Mouse (Mus musculus) kidney, embryonic 16.5 days (tissue): Measurements from ENCODE around the gene Rhog. TPM values are rescaled to one million over a fixed set of nuclear protein-coding genes. Genes with fewer than 3 reads are reported as not detected.

Experiments
- ATAC-seq: fragments of 200-750 bp; cut with Nextera tagmentation; 2 replicates; pipeline ENCODE4 v1.8.0; 2017; ENCODE audit warnings: moderate TSS enrichment; ENCODE audit not compliant: low FRiP score, low TSS enrichment
- H3K27ac ChIP-seq: fragments of 300-500 bp; sonication (generic); 2 replicates; pipeline ENCODE4 v1.5.1; 2014; ENCODE audit warnings: low read length
- H3K27me3 ChIP-seq: fragments of 300-500 bp; sonication (generic); 2 replicates; pipeline ENCODE4 v1.6.1; 2014; ENCODE audit warnings: low read length, control low read depth, mixed read lengths; ENCODE audit not compliant: insufficient read depth
- H3K36me3 ChIP-seq: fragments of 300-500 bp; sonication (generic); 2 replicates; pipeline ENCODE4 v1.6.1; 2014; ENCODE audit warnings: low read length, control low read depth, mixed read lengths; ENCODE audit not compliant: insufficient read depth
- H3K4me1 ChIP-seq: fragments of 300-500 bp; sonication (generic); 2 replicates; pipeline ENCODE4 v1.6.1; 2014; ENCODE audit warnings: low read length, control low read depth, mixed read lengths; ENCODE audit not compliant: insufficient read depth
- H3K4me2 ChIP-seq: fragments of 300-500 bp; sonication (generic); replicated peaks from 2 replicates; pipeline ENCODE4 v1.6.1; 2014; ENCODE audit warnings: low read depth, low read length
- H3K4me3 ChIP-seq: fragments of 300-500 bp; sonication (generic); 2 replicates; pipeline ENCODE4 v1.5.1; 2014; ENCODE audit warnings: mild to moderate bottlenecking, low read length
- H3K9ac ChIP-seq: fragments of 300-500 bp; sonication (generic); replicated peaks from 2 replicates; pipeline ENCODE4 v1.6.1; 2014; ENCODE audit warnings: low read length
- H3K9me3 ChIP-seq: fragments of 300-500 bp; sonication (generic); 2 replicates; pipeline ENCODE4 v1.6.1; 2016; ENCODE audit warnings: low read length, control low read depth
- WGBS: fragments of 180-500 bp; shearing (Covaris S2); extraction: QIAGEN DNeasy Blood & Tissue Kit; methylation state at CpG from one replicate; pipeline ENCODE4 v1.1.7; 2014; 5-methylcytosine and 5-hydroxymethylcytosine counted together
- polyA plus RNA-seq: library from polyadenylated mRNA; unstranded; fragments of >200 nt; fragmentation: Nextera tagmentation; extraction: Ambion mirVana; gene quantifications from 2 replicates; pipeline ENCODE4 v1.2.1, GENCODE M21; 2015

Gene Rhog
- polyA plus RNA-seq, 1 experiment from 2014 or later = 61.2 TPM

DNA sequence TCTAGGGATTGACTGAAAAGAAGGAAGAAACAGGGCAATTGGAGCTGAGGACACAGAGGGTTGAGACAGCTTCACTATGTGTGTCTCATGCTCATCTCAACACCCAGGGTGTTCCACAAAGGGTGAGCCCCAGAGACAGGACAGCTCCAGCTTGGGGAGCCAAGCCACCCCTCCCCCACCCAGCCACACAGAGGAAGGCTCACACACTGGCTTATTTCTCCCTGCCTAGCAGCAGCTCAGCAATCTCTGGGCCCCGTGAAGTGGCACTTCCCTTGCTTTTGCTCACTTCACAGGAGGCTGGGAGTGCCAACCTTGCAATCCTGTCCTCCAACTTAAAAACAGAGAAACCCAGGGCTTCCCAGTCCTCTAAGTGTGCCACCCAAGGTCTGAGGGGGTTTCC, 10.1 kb downstream of the Rhog start:
- Histone ChIP-seq H3K36me3 (peaks cover 6% of the 10 kb centered on the region), H3K4me2 (no peak overlapping the region), H3K4me3 (no peak overlapping the region), H3K27ac (peak overlapping the region; percentile 3; the same call in 1 of the 2 replicates), H3K4me1 (peaks cover 47% of the 10 kb centered on the region), H3K9me3 (no peaks in the 10 kb centered on the region), H3K9ac (peak overlapping the region; percentile 35), H3K27me3 (no peaks in the 10 kb centered on the region)
- WGBS = 5% methylated on average over 1 of the region's 1 CpGs
- no peak for ATAC-seq

GRCm38 (mm10) chr7:102244782-102245535, 10.9 kb downstream of the Rhog start:
- no peak for ATAC-seq
- peaks cover 14% of the 10 kb centered on the region for H3K36me3 ChIP-seq
- peak overlapping the region; percentile 22; the same call in 1 of the 2 replicates for H3K27ac ChIP-seq
- H3K9ac ChIP-seq = no peak overlapping the region
- H3K4me3 ChIP-seq = no peak overlapping the region
- WGBS = 85% methylated on average over 3 of the region's 3 CpGs
- peaks cover 47% of the 10 kb centered on the region for H3K4me1 ChIP-seq
- no peak overlapping the region for H3K4me2 ChIP-seq
- no peaks in the 10 kb centered on the region for H3K9me3 ChIP-seq
- H3K27me3 ChIP-seq = no peaks in the 10 kb centered on the region

GRCm38 (mm10) chr7:102243870-102244269, 12.0 kb downstream of the Rhog start:
- H3K4me1 ChIP-seq = peaks cover 41% of the 10 kb centered on the region
- 81% methylated on average over 2 of the region's 2 CpGs for WGBS
- ATAC-seq = no peak
- H3K9ac ChIP-seq = no peak overlapping the region
- H3K27me3 ChIP-seq = no peaks in the 10 kb centered on the region
- H3K27ac ChIP-seq = no peak overlapping the region
- no peak overlapping the region for H3K4me3 ChIP-seq
- no peak overlapping the region for H3K4me2 ChIP-seq
- peaks cover 24% of the 10 kb centered on the region for H3K36me3 ChIP-seq
- H3K9me3 ChIP-seq = no peaks in the 10 kb centered on the region

DNA sequence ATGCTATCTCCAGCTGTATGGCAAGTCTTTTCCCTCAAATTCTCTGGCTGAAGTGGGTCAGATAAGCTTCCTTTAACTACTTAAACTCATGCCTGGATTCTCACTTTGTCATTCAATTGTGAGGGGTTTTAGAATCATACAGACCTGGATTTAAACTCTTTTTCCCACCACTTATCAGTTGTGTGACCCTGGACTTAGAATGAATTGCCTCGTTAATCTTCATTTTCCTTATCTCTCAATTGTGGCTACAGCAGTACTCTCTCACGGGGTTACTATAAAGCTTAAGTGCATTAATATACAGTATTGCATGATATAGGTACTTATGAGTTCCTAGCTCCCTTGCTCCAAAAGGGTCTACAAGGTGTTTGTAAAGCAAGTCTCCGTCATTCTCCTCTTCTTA, 12.9 kb downstream of the Rhog start:
- Histone ChIP-seq H3K4me3 (no peak overlapping the region), H3K4me2 (no peak overlapping the region), H3K4me1 (peaks cover 32% of the 10 kb centered on the region), H3K36me3 (peaks cover 32% of the 10 kb centered on the region), H3K9me3 (no peaks in the 10 kb centered on the region), H3K9ac (no peak overlapping the region), H3K27me3 (no peaks in the 10 kb centered on the region), H3K27ac (no peak overlapping the region)
- 81% methylated on average over 3 of the region's 3 CpGs for WGBS
- no peak for ATAC-seq

- Histone ChIP-seq H3K36me3 (peaks cover 38% of the 10 kb centered on the region), H3K4me2 (no peak overlapping the region), H3K27ac (no peak overlapping the region), H3K9ac (no peak overlapping the region), H3K4me3 (no peak overlapping the region), H3K9me3 (no peaks in the 10 kb centered on the region), H3K27me3 (no peaks in the 10 kb centered on the region), H3K4me1 (peaks cover 26% of the 10 kb centered on the region)
- no peak for ATAC-seq
- WGBS = 86% methylated on average over 5 of the region's 5 CpGs
Observed at GRCm38 (mm10) chr7:102242371-102242770, 13.5 kb downstream of the Rhog start.

DNA sequence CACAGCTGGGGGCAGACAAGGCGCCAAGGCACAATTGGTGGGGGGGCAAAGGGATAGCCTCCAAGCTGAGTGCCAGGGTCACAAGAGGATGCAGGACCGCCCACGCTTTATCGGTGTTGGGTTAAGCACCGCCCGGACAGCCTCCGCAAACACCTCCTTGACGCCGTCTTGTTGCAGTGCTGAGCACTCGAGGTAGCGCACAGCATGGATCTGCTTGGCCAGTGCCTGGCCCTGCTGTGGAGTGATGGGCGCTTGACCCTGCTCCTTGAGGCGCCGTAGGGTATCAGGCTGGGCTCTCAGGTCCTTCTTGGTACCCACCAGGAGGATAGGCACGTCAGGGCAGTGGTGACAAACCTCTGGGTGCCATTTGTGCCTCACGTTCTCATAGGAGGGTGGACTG, 16.3 kb downstream of the Rhog start:
- no peaks in the 10 kb centered on the region for H3K4me1 ChIP-seq
- no peak overlapping the region for H3K9ac ChIP-seq
- no peak overlapping the region for H3K4me2 ChIP-seq
- ATAC-seq = 0 out of 2 replicates have a peak, but pooled peaks have one; percentile 32
- no peaks in the 10 kb centered on the region for H3K9me3 ChIP-seq
- H3K27ac ChIP-seq = no peak overlapping the region
- 93% methylated on average over 16 of the region's 16 CpGs for WGBS
- peaks cover 47% of the 10 kb centered on the region for H3K36me3 ChIP-seq
- no peak overlapping the region for H3K4me3 ChIP-seq
- H3K27me3 ChIP-seq = no peaks in the 10 kb centered on the region

- Histone ChIP-seq H3K27ac (no peak overlapping the region), H3K4me3 (no peak overlapping the region), H3K9ac (no peak overlapping the region), H3K4me1 (no peaks in the 10 kb centered on the region), H3K4me2 (no peak overlapping the region), H3K27me3 (no peaks in the 10 kb centered on the region), H3K36me3 (peaks cover 47% of the 10 kb centered on the region), H3K9me3 (no peaks in the 10 kb centered on the region)
- WGBS = 87% methylated on average over 8 of the region's 8 CpGs
- ATAC-seq = no peak
Observed at GRCm38 (mm10) chr7:102238686-102239286, 17.1 kb downstream of the Rhog start.

DNA sequence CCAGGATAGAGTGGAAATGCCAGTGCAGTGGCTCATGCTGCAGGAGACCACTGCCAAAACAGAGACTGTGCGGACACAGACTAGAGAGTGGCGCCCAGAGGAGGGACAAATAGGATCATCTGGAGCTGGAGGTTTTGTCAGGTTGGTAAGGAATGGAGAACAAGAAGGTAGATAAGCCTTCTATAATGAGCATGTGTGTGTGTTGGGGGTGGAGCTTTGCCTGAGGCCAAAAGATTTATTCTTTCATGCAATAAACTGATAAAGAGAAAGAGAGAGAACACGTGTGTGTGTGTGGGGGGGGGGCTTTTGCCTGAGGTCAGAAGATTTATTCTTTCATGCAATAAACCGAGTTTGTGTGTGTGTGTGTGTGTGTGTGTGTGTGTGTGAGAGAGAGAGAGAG, 22.8 kb downstream of the Rhog start:
- no peak overlapping the region for H3K4me3 ChIP-seq
- peaks cover 21% of the 10 kb centered on the region for H3K36me3 ChIP-seq
- H3K27ac ChIP-seq = no peak overlapping the region
- ATAC-seq = no peak
- no peak overlapping the region for H3K4me2 ChIP-seq
- H3K9me3 ChIP-seq = no peaks in the 10 kb centered on the region
- no peak overlapping the region for H3K9ac ChIP-seq
- H3K27me3 ChIP-seq = no peaks in the 10 kb centered on the region
- no peaks in the 10 kb centered on the region for H3K4me1 ChIP-seq
- WGBS = 67% methylated on average over 4 of the region's 4 CpGs

GRCm38 (mm10) chr7:102229814-102230213, 26.0 kb downstream of the Rhog start:
- ATAC-seq = no peak
- H3K4me3 ChIP-seq = no peak overlapping the region
- 78% methylated on average over 6 of the region's 6 CpGs for WGBS
- no peak overlapping the region for H3K27ac ChIP-seq
- 0 out of 2 replicates have a peak, but pooled peaks cover 6% of the 10 kb centered on the region for H3K36me3 ChIP-seq
- H3K9me3 ChIP-seq = no peaks in the 10 kb centered on the region
- H3K4me2 ChIP-seq = no peak overlapping the region
- H3K27me3 ChIP-seq = no peaks in the 10 kb centered on the region
- H3K4me1 ChIP-seq = no peaks in the 10 kb centered on the region
- no peak overlapping the region for H3K9ac ChIP-seq

- Histone ChIP-seq H3K36me3 (0 out of 2 replicates have a peak, but pooled peaks cover 6% of the 10 kb centered on the region), H3K27me3 (no peaks in the 10 kb centered on the region), H3K4me3 (no peak overlapping the region), H3K4me2 (no peak overlapping the region), H3K9me3 (no peaks in the 10 kb centered on the region), H3K4me1 (no peaks in the 10 kb centered on the region), H3K27ac (no peak overlapping the region), H3K9ac (no peak overlapping the region)
- WGBS = 87% methylated on average over 4 of the region's 4 CpGs
- ATAC-seq = no peak
Observed at GRCm38 (mm10) chr7:102228049-102228670, 27.7 kb downstream of the Rhog start.
